Mouse (Mus musculus) hindbrain, embryonic 11.5 days (tissue): ENCODE data around the gene Cgnl1. TPM values are rescaled to one million over a fixed set of nuclear protein-coding genes. Genes with fewer than 3 reads are reported as not detected.

ENCODE experiments used
- ATAC-seq: fragments of 200-750 bp; cut with Nextera tagmentation; 2 replicates; pipeline ENCODE4 v1.8.0; 2017; ENCODE audit warnings: mild to moderate bottlenecking, moderate TSS enrichment, moderate library complexity; ENCODE audit not compliant: low FRiP score
- DNase-seq: peaks from one replicate; pipeline ENCODE4 v3.0.0-alpha.2; 2015; ENCODE audit warnings: low spot score
- H3K27ac ChIP-seq: fragments of 300-500 bp; sonication (generic); 2 replicates; pipeline ENCODE4 v1.5.1; 2014; ENCODE audit warnings: mild to moderate bottlenecking, low read depth, low read length
- H3K27me3 ChIP-seq: fragments of 300-500 bp; sonication (generic); 2 replicates; pipeline ENCODE4 v1.6.1; 2014; ENCODE audit warnings: mild to moderate bottlenecking, low read length, moderate library complexity, mixed read lengths; ENCODE audit not compliant: control insufficient read depth, insufficient read depth
- H3K36me3 ChIP-seq: fragments of 300-500 bp; sonication (generic); 2 replicates; pipeline ENCODE4 v1.6.1; 2014; ENCODE audit warnings: mild to moderate bottlenecking, low read length, moderate library complexity, mixed read lengths; ENCODE audit not compliant: control insufficient read depth, insufficient read depth
- H3K4me1 ChIP-seq: fragments of 300-500 bp; sonication (generic); replicated peaks from 2 replicates; pipeline ENCODE4 v1.6.1; 2014; ENCODE audit warnings: low read length, mixed read lengths; ENCODE audit not compliant: control insufficient read depth, insufficient read depth
- H3K4me2 ChIP-seq: fragments of 300-500 bp; sonication (generic); replicated peaks from 2 replicates; pipeline ENCODE4 v1.6.1; 2014; ENCODE audit warnings: mild to moderate bottlenecking, low read depth, low read length
- H3K4me3 ChIP-seq: fragments of 300-500 bp; sonication (generic); 2 replicates; pipeline ENCODE4 v1.5.1; 2014; ENCODE audit warnings: low read depth, low read length
- H3K9ac ChIP-seq: fragments of 300-500 bp; sonication (generic); 2 replicates; pipeline ENCODE4 v1.6.1; 2014; ENCODE audit warnings: low read depth, low read length
- H3K9me3 ChIP-seq: fragments of 300-500 bp; sonication (generic); 2 replicates; pipeline ENCODE4 v1.6.1; 2016; ENCODE audit warnings: low read length; ENCODE audit not compliant: control insufficient read depth
- WGBS: fragments of 180-500 bp; shearing (Covaris S2); extraction: QIAGEN DNeasy Blood & Tissue Kit; methylation state at CpG from one replicate; pipeline ENCODE4 v1.1.7; 2014; 5-methylcytosine and 5-hydroxymethylcytosine counted together
- polyA plus RNA-seq: library from polyadenylated mRNA; unstranded; fragments of >200 nt; fragmentation: Nextera tagmentation; extraction: Ambion mirVana; gene quantifications from 2 replicates; pipeline ENCODE4 v1.2.1, GENCODE M21; 2014

The Cgnl1 gene
- polyA plus RNA-seq, 1 experiment from 2014 or later = 6.3 TPM

DNA sequence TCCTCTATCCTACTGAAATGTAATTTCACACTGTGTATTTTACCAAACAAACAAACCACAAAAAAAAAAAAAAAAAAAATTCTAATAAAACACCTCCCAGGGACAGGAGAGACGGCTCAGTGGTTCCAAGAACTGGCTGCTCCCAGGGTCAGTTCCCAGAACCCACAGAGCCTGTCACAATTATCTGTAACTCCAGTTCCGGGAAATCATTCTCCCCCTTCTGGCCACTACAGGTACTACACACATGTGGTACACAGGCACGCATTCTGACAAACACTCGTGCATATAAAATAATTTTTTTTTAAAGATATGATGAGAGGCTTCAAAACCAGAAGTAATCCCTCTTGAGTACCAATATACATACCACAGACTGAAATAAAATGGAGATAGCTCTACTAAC is 9.7 kb downstream of the Cgnl1 start:
- DNase-seq (no peak), ATAC-seq (no peak)
- Histone ChIP-seq H3K4me3 (no peak overlapping the region), H3K4me2 (no peak overlapping the region), H3K27me3 (peaks cover 4% of the 10 kb centered on the region), H3K36me3 (no peaks in the 10 kb centered on the region), H3K9ac (no peak overlapping the region), H3K9me3 (no peaks in the 10 kb centered on the region; the same call in 1 of the 2 replicates), H3K4me1 (peaks cover 4% of the 10 kb centered on the region), H3K27ac (no peak overlapping the region)
- WGBS = 92% methylated on average over 4 of the region's 4 CpGs

- no peaks in the 10 kb centered on the region; the same call in 1 of the 2 replicates for H3K9me3 ChIP-seq
- no peak overlapping the region for H3K4me3 ChIP-seq
- H3K27me3 ChIP-seq = peaks cover 4% of the 10 kb centered on the region
- no peak overlapping the region for H3K9ac ChIP-seq
- no peak overlapping the region for H3K27ac ChIP-seq
- no peaks in the 10 kb centered on the region for H3K36me3 ChIP-seq
- WGBS = 7% methylated on average over 14 of the region's 14 CpGs
- ATAC-seq (no peak), DNase-seq (peak; percentile 43)
- peaks cover 4% of the 10 kb centered on the region for H3K4me1 ChIP-seq
- H3K4me2 ChIP-seq = no peak overlapping the region
These were observed 10.8 kb downstream of the Cgnl1 start for GRCm38 (mm10) chr9:71760518-71761141.

GRCm38 (mm10) chr9:71759893-71760292 is 11.5 kb downstream of the Cgnl1 start:
- peaks cover 4% of the 10 kb centered on the region for H3K27me3 ChIP-seq
- no peak for DNase-seq
- H3K4me2 ChIP-seq = no peak overlapping the region
- 18% methylated on average over 5 of the region's 5 CpGs for WGBS
- no peak overlapping the region for H3K4me3 ChIP-seq
- no peaks in the 10 kb centered on the region; the same call in 1 of the 2 replicates for H3K9me3 ChIP-seq
- H3K4me1 ChIP-seq = peaks cover 4% of the 10 kb centered on the region
- ATAC-seq = no peak
- H3K36me3 ChIP-seq = no peaks in the 10 kb centered on the region
- H3K9ac ChIP-seq = no peak overlapping the region
- no peak overlapping the region for H3K27ac ChIP-seq

DNA sequence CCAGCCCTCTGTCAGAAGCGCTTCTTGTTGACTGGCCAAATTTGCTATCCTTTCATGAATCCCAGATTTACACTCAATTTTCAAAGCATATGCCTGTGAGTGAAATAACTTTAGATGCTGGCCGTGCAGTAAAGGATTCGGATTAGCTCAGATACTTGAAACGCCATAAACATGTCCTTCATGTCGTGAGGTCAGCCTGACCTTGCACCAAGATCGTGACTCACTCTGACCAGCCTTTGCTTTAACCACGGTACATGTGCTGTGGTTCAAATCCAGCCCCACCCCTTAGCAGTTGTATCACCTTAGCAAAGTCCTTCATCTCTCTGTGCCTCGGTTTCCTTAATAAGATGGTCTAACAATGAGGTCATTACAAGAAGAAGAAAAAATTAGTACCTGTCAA is 14.0 kb downstream of the Cgnl1 start:
- Histone ChIP-seq H3K27me3 (no peaks in the 10 kb centered on the region; the same call in 1 of the 2 replicates), H3K9ac (no peak overlapping the region), H3K4me3 (no peak overlapping the region), H3K9me3 (no peaks in the 10 kb centered on the region; the same call in 1 of the 2 replicates), H3K4me2 (no peak overlapping the region), H3K27ac (no peak overlapping the region), H3K4me1 (peaks cover 4% of the 10 kb centered on the region), H3K36me3 (no peaks in the 10 kb centered on the region)
- 88% methylated on average over 8 of the region's 8 CpGs for WGBS
- DNase-seq = no peak
- ATAC-seq = no peak

DNA sequence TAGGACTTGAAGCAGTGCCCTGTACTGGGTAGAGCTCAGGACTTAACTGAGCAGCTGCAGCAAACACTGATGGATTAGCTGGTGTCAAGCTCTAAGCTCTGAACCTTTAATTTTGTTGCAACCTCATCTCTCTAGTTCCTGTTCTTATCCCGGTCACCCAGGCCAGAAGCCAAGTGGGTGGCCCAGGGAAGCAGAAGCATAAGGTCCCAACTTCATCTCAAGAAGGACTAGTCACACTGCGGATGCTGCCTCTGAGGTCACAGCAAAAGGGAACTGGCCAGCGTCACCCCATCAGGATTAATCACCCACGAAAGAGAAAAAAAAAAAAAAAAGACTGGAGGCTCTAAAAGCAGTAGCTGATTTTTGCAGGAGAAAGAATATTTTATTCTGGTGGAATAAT is 14.5 kb downstream of the Cgnl1 start:
- Histone ChIP-seq H3K4me2 (no peak overlapping the region), H3K4me1 (peaks cover 4% of the 10 kb centered on the region), H3K27ac (no peak overlapping the region), H3K27me3 (no peaks in the 10 kb centered on the region; the same call in 1 of the 2 replicates), H3K4me3 (no peak overlapping the region), H3K36me3 (no peaks in the 10 kb centered on the region), H3K9me3 (no peaks in the 10 kb centered on the region; the same call in 1 of the 2 replicates), H3K9ac (no peak overlapping the region)
- WGBS = 54% methylated on average over 4 of the region's 4 CpGs
- no peak for DNase-seq
- no peak for ATAC-seq

GRCm38 (mm10) chr9:71753981-71754380 is 17.4 kb downstream of the Cgnl1 start:
- 53% methylated on average over 4 of the region's 4 CpGs for WGBS
- Histone ChIP-seq H3K36me3 (no peaks in the 10 kb centered on the region), H3K4me1 (no peaks in the 10 kb centered on the region), H3K9me3 (no peaks in the 10 kb centered on the region), H3K9ac (no peak overlapping the region), H3K27ac (no peak overlapping the region), H3K4me2 (no peak overlapping the region), H3K27me3 (no peaks in the 10 kb centered on the region; the same call in 1 of the 2 replicates), H3K4me3 (no peak overlapping the region)
- DNase-seq = no peak
- ATAC-seq = no peak

DNA sequence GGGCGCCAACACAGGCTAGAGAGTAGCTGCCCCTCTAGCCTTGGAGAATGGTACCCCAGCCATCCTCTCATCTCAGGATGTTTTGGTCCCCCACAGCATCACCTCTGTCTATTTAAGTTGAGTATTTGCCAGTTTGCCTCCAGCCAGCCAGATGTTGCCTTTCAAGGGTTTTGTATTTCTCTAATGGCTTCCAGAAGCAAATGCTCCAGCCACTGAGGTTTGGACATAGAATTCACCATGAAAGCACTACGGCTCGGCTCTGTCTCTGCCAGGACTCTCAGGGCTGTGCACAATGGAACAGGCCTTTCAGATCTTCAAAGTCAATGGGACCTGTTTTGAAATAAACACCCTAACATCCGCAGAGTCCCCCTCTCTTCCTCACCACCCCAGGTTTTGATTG is 17.9 kb downstream of the Cgnl1 start:
- Histone ChIP-seq H3K4me1 (no peaks in the 10 kb centered on the region), H3K36me3 (no peaks in the 10 kb centered on the region), H3K27ac (no peak overlapping the region), H3K9ac (no peak overlapping the region), H3K27me3 (no peaks in the 10 kb centered on the region), H3K4me2 (no peak overlapping the region), H3K9me3 (no peaks in the 10 kb centered on the region), H3K4me3 (no peak overlapping the region)
- DNase-seq (no peak), ATAC-seq (no peak)
- 56% methylated on average over 4 of the region's 4 CpGs for WGBS

GRCm38 (mm10) chr9:71753117-71753516 is 18.3 kb downstream of the Cgnl1 start:
- H3K4me3 ChIP-seq = no peak overlapping the region
- H3K36me3 ChIP-seq = no peaks in the 10 kb centered on the region
- no peak overlapping the region for H3K9ac ChIP-seq
- H3K4me2 ChIP-seq = no peak overlapping the region
- DNase-seq (no peak), ATAC-seq (no peak)
- no peaks in the 10 kb centered on the region for H3K27me3 ChIP-seq
- H3K4me1 ChIP-seq = no peaks in the 10 kb centered on the region
- H3K9me3 ChIP-seq = no peaks in the 10 kb centered on the region
- no peak overlapping the region for H3K27ac ChIP-seq
- 68% methylated on average over 2 of the region's 2 CpGs for WGBS

DNA sequence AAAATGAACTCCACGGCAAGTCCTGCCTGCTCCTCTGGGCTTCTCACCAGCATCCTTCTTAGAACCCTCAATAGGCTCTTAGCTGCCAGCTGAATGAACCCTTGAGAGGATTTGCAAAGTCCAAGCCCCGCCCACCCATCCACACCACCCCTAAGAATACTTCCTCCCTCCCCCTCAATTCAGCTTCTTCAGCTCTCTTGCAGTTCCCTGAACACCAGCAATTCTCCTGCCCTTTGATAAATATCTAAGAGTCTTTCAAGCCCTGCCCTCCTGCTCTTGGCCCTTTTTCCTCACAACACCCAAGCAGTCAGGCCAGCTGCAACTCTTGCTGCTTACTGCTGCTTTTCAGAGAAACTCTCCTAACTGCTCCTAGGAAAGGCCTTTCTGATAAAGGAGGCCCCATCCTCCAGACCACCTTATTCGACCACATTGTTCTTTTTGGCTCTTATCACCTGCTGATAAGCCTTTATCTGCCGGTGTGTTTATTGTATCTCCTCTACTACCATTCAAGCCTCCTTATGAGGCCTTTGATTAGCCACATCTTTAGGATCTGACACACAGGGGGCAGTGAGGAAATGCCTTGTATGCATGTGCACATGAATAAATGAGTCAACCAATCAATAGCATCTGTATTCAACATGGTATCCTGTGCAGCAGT is 21.3 kb downstream of the Cgnl1 start:
- no peak for ATAC-seq

More for the DNA sequence above, 21.3 kb downstream of the Cgnl1 start:
- no peak overlapping the region for H3K27ac ChIP-seq
- H3K9me3 ChIP-seq = no peaks in the 10 kb centered on the region
- no peak for DNase-seq
- H3K27me3 ChIP-seq = no peaks in the 10 kb centered on the region
- no peak overlapping the region for H3K4me2 ChIP-seq
- H3K9ac ChIP-seq = no peak overlapping the region
- 14% methylated on average over 4 of the region's 4 CpGs for WGBS
- H3K4me3 ChIP-seq = no peak overlapping the region
- no peaks in the 10 kb centered on the region for H3K4me1 ChIP-seq
- H3K36me3 ChIP-seq = no peaks in the 10 kb centered on the region
